In the genomic region with DNA sequence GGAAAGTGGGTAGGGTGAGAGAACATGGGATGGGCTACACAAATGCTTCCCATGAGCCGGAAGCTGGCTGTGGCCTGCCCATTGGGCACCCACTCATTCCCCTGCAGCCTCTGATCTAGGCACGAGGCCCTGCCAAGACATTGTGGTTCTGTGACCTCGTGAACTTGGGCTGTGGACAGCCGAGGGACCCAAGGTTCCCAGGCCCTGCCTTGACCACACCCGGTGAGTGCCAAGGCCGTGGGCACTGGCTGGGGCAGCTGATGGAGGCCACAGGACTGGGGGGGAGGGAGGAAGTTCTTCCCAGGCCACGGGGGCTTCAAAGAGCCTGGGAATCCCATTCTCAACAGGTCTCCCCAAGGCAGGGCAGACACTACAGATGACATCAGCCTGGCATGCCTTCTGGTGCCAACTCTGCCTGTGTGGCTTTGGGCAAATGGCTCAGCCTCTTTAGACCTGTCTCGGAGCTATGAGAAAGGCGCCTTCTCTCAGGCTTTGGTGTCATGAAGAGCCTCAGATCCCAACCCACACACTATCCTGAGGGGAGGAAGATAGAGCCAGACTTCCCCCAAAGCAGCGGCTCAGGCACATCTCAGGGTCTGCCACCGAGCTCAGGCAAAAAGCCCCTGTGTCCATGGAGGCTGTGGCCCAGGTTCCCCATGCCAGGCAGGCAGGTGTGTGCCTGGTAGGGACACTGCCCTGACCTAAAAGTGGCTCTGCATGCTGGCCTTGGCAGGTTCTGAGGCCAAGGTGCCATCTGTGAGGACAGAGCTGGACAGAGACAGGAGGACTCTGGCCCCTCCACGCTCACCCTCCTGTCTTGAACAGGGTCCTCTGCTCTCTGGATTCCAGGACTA, we compare ENCODE assay signal across 19 mouse cellular contexts. TPM values are rescaled to one million over a fixed set of nuclear protein-coding genes. Genes with fewer than 3 reads are reported as not detected.
DNase-seq lines count a peak whose midpoint lies in the region; ATAC-seq and TF ChIP-seq lines count a peak whose summit lies in the region.
"Had no signal": no experiment of that assay in that cellular context is flagged by ENCODE, and none has a peak within 500 bp of the region (broad histone marks: within the 10 kb centered on the region; RNA-seq: fewer than 3 reads in every experiment).

No protein-coding gene starts in this region.

- 0 out of 2 replicates have a peak overlapping the region, but pooled peaks have one; percentile 72 for H3K27ac ChIP-seq in hindbrain, embryonic 10.5 days
- H3K27ac ChIP-seq in hindbrain, embryonic 13.5 days: no peak overlapping the region
- no peak overlapping the region for H3K27ac ChIP-seq in forebrain, postnatal 0 days (ENCODE audit: low read depth, low read length)
- H3K27ac ChIP-seq in heart, embryonic 11.5 days (ENCODE audit: low read depth, low read length): no peak overlapping the region
- H3K27ac ChIP-seq: hindbrain, embryonic 15.5 days; left cerebral cortex, adult 2 months had no signal

- no peak for TF ChIP-seq CTCF in forebrain, postnatal 0 days (IDR thresholded peaks at IDR 0.05; ENCODE audit: low read depth)

- H3K4me1 ChIP-seq in hindbrain, embryonic 10.5 days (replicated peaks): peaks cover 70% of the 10 kb centered on the region
- peaks cover 22% of the 10 kb centered on the region for H3K4me1 ChIP-seq in hindbrain, embryonic 13.5 days (replicated peaks)
- H3K4me1 ChIP-seq in forebrain, postnatal 0 days (ENCODE audit: insufficient read depth): peaks cover 13% of the 10 kb centered on the region; the same call in 1 of the 2 replicates
- H3K4me1 ChIP-seq in heart, embryonic 11.5 days (ENCODE audit: control insufficient read depth, insufficient read depth, low read length): peaks cover 4% of the 10 kb centered on the region; the same call in 1 of the 2 replicates

- TF ChIP-seq POLR2A in myocyte (IDR thresholded peaks at IDR 0.05; ENCODE audit: insufficient read length, low read depth): peak; percentile 46

- H3K4me2 ChIP-seq in hindbrain, embryonic 13.5 days: no peak overlapping the region
- peak overlapping the region; percentile 99 for H3K4me2 ChIP-seq in myocyte (ENCODE audit: low read depth)
- H3K4me2 ChIP-seq in forebrain, postnatal 0 days (ENCODE audit: low read depth): no peak overlapping the region
- no peak overlapping the region for H3K4me2 ChIP-seq in heart, embryonic 11.5 days
- H3K4me2 ChIP-seq: hindbrain, embryonic 15.5 days; lung, embryonic 14.5 days had no signal

- no peak overlapping the region for H3K4me3 ChIP-seq in hindbrain, embryonic 10.5 days
- H3K4me3 ChIP-seq in hindbrain, embryonic 13.5 days: no peak overlapping the region
- H3K4me3 ChIP-seq in myocyte: peak overlapping the region; percentile 95
- H3K4me3 ChIP-seq in forebrain, postnatal 0 days (ENCODE audit: low read depth, low read length): no peak overlapping the region
- H3K4me3 ChIP-seq in heart, embryonic 11.5 days (ENCODE audit: low read depth, low read length): no peak overlapping the region
- H3K4me3 ChIP-seq: hindbrain, embryonic 15.5 days; left cerebral cortex, adult 2 months had no signal

- peaks cover 55% of the 10 kb centered on the region for H3K79me2 ChIP-seq in myocyte (ENCODE audit: control insufficient read depth, insufficient read depth)

- H3ac ChIP-seq in myocyte (ENCODE audit: control insufficient read depth, insufficient read length): peak overlapping the region; percentile 6

- H3K36me3 ChIP-seq in hindbrain, embryonic 10.5 days: no peaks in the 10 kb centered on the region
- H3K36me3 ChIP-seq in hindbrain, embryonic 13.5 days: no peaks in the 10 kb centered on the region
- peaks cover 23% of the 10 kb centered on the region for H3K36me3 ChIP-seq in myocyte (ENCODE audit: control insufficient read depth, insufficient read depth)
- no peaks in the 10 kb centered on the region for H3K36me3 ChIP-seq in forebrain, postnatal 0 days (ENCODE audit: insufficient read depth)
- no peaks in the 10 kb centered on the region for H3K36me3 ChIP-seq in heart, embryonic 11.5 days (ENCODE audit: control insufficient read depth, insufficient read depth, low read length)
- H3K36me3 ChIP-seq: hindbrain, embryonic 15.5 days had no signal

- 86% methylated on average over 12 of the region's 12 CpGs for WGBS in hindbrain, embryonic 10.5 days
- whole genome bisulfite sequencing in hindbrain, embryonic 13.5 days: 86% methylated on average over 12 of the region's 12 CpGs
- WGBS in forebrain, postnatal 0 days: 82% methylated on average over 12 of the region's 12 CpGs
- 80% methylated on average over 12 of the region's 12 CpGs for WGBS in heart, embryonic 11.5 days (ENCODE audit: insufficient replicate concordance)

- H3K27me3 ChIP-seq in hindbrain, embryonic 10.5 days (ENCODE audit: insufficient read depth, poor library complexity, severe bottlenecking): peaks cover 55% of the 10 kb centered on the region
- H3K27me3 ChIP-seq in hindbrain, embryonic 13.5 days: peaks cover 23% of the 10 kb centered on the region
- H3K27me3 ChIP-seq in myocyte (ENCODE audit: control insufficient read depth, insufficient read depth, insufficient read length): no peaks in the 10 kb centered on the region
- no peaks in the 10 kb centered on the region for H3K27me3 ChIP-seq in forebrain, postnatal 0 days (ENCODE audit: insufficient read depth, low read length)
- H3K27me3 ChIP-seq in heart, embryonic 11.5 days (ENCODE audit: control insufficient read depth, insufficient read depth, low read length): peaks cover 19% of the 10 kb centered on the region
- H3K27me3 ChIP-seq: hindbrain, embryonic 15.5 days had no signal

- H3K9me3 ChIP-seq in hindbrain, embryonic 10.5 days: no peaks in the 10 kb centered on the region
- H3K9me3 ChIP-seq in hindbrain, embryonic 13.5 days: no peaks in the 10 kb centered on the region
- H3K9me3 ChIP-seq in forebrain, postnatal 0 days (ENCODE audit: low read length): no peaks in the 10 kb centered on the region
- no peaks in the 10 kb centered on the region for H3K9me3 ChIP-seq in heart, embryonic 11.5 days (replicated peaks; ENCODE audit: control insufficient read depth, low read length)
- H3K9me3 ChIP-seq: hindbrain, embryonic 15.5 days had no signal

- H3K9ac ChIP-seq in hindbrain, embryonic 13.5 days: no peak overlapping the region
- no peak overlapping the region for H3K9ac ChIP-seq in forebrain, postnatal 0 days
- no peak overlapping the region for H3K9ac ChIP-seq in heart, embryonic 11.5 days (ENCODE audit: low read depth, low read length)
- H3K9ac ChIP-seq: hindbrain, embryonic 15.5 days; lung, embryonic 14.5 days had no signal

- no peak for DNase-seq in hindbrain, embryonic 10.5 days (ENCODE audit: low spot score)
- peak; percentile 43 to 78 for DNase-seq in adrenal gland, postnatal 36 days
- peak; percentile 98 for DNase-seq in cerebellum, adult 9-11 months
- DNase-seq in forebrain, postnatal 0 days: no peak
- DNase-seq: embryo, embryonic 11 days; heart, adult 11 months; heart, postnatal 10 days; kidney, postnatal 10 days; liver; lung, embryonic 14.5 days; midbrain, embryonic 14.5 days; right cerebral cortex, postnatal 25 days had no signal

- ATAC-seq in hindbrain, embryonic 13.5 days (ENCODE audit: low FRiP score): no peak
- ATAC-seq in forebrain, postnatal 0 days: no peak
- no peak for ATAC-seq in heart, embryonic 11.5 days (replicated peaks; ENCODE audit: insufficient number of reproducible peaks, low FRiP score, low TSS enrichment)
- ATAC-seq: CD4-positive, CD25-positive, alpha-beta regulatory T cell, adult 4 months; intestine, postnatal 0 days had no signal

TF ChIP-seq in myocyte, 11 proteins besides CTCF, POLR2A, EP300 and RAD21:
- TF ChIP-seq TCF3 (IDR thresholded peaks at IDR 0.05; ENCODE audit: insufficient read length, low read depth) (peak; percentile 92), MYOD1 (IDR thresholded peaks at IDR 0.05; ENCODE audit: control insufficient read depth in 1 of 3, insufficient read length in 2 of 3, low read depth in 2 of 3) (peak in 2 of 3 experiments; percentile 89 to 93), TCF12 (IDR thresholded peaks at IDR 0.05; ENCODE audit: insufficient read depth, poor library complexity, severe bottlenecking) (peak; percentile 81), MYOG (IDR thresholded peaks at IDR 0.05; ENCODE audit: control insufficient read depth in 1 of 3, insufficient read depth in 1 of 3, insufficient read length in 2 of 3, low read depth in 2 of 3) (peak; percentile 35 to 96 (median 93)), E2F4 (IDR thresholded peaks at IDR 0.05; ENCODE audit: insufficient read depth) (no peak), REST (IDR thresholded peaks at IDR 0.05; ENCODE audit: insufficient read depth, insufficient read length) (no peak), POLR2AphosphoS2 (IDR thresholded peaks at IDR 0.05; ENCODE audit: insufficient read length, low read depth) (peak; percentile 58), SRF (IDR thresholded peaks at IDR 0.05; ENCODE audit: control insufficient read depth, insufficient read length, low read depth) (peak; percentile 58), CEBPB (IDR thresholded peaks at IDR 0.05; ENCODE audit: insufficient read depth, poor library complexity, severe bottlenecking) (no peak), MAX (IDR thresholded peaks at IDR 0.05; ENCODE audit: low read depth) (peak; percentile 9), USF1 (IDR thresholded peaks at IDR 0.05; ENCODE audit: low read depth) (peak; percentile 2)

RNA-seq across cellular contexts. Expression of gene Cdh15, which starts 4.2 kb away (rescaled TPM):
- polyA plus RNA-seq in hindbrain, embryonic 10.5 days (2016; fragmentation: Nextera tagmentation; extraction: Ambion mirVana): 0.80 and 1.2 TPM in 2 replicates
- polyA plus RNA-seq in hindbrain, embryonic 13.5 days (2015; fragmentation: Nextera tagmentation; extraction: Ambion mirVana): 1.5 and 1.8 TPM in 2 replicates
- total RNA-seq in adrenal gland, postnatal 36 days (2021): under 1 TPM; 0.36 to 0.53 TPM
- 401 TPM for polyA plus RNA-seq in myocyte (2012; fragmentation: generic; extraction: Trizol)
- 1.7 and 1.8 TPM in 2 replicates for total RNA-seq in forebrain, postnatal 0 days (2014; rRNA removed)
- 2.7 and 3.3 TPM in 2 replicates for polyA plus RNA-seq in forebrain, postnatal 0 days (2015; fragmentation: Nextera tagmentation; extraction: Ambion mirVana)
- polyA plus RNA-seq in heart, embryonic 11.5 days (2014; fragmentation: Nextera tagmentation; extraction: Ambion mirVana): 0.42 and 0.67 TPM in 2 replicates
- polyA plus RNA-seq: lung, embryonic 14.5 days had no signal

Comparison
In these comparisons a context has a peak if more than half of its experiments do, and no peak if none do; other contexts are left out.
1. DNase-seq: peak in adrenal gland, postnatal 36 days (2 of 2) and cerebellum, adult 9-11 months (single experiment); none in hindbrain, embryonic 10.5 days (single experiment) and forebrain, postnatal 0 days (single experiment).
2. RNA of gene Cdh15, which starts 4.2 kb away (polyA plus RNA-seq): 401 TPM in myocyte (single experiment); 2.7 to 3.3 TPM in forebrain, postnatal 0 days, 1.5 to 1.8 TPM in hindbrain, embryonic 13.5 days, 0.80 to 1.2 TPM in hindbrain, embryonic 10.5 days and 0.42 to 0.67 TPM in heart, embryonic 11.5 days; every median in the first group is over 10 times any median in the second.